Mouse (Mus musculus) liver, adult 2 months (tissue): ENCODE data around the gene Ngef.

Experiments
- CTCF ChIP-seq: fragments of 200-500 bp; IDR thresholded peaks from 2 replicates; pipeline ENCODE4 v1.5.1; 2011; ENCODE audit warnings: low read depth, low read length, control low read depth
- POLR2A ChIP-seq: fragments of 200-500 bp; IDR thresholded peaks from 2 replicates; pipeline ENCODE4 v1.6.1; 2011; ENCODE audit warnings: low read length, control low read depth; ENCODE audit not compliant: insufficient read depth; ENCODE audit errors: extremely low read depth

GRCm38 (mm10) chr1:87509561-87510165 lies 64.0 kb downstream of the Ngef start, which contains the start of gene Neu2:
- no peak for TF ChIP-seq CTCF
- no peak for TF ChIP-seq POLR2A
